Mouse (Mus musculus) MEL (cell line): ENCODE data around the gene Frk. TPM values are rescaled to one million over a fixed set of nuclear protein-coding genes. Genes with fewer than 3 reads are reported as not detected.

Experiments
- DNase-seq: peaks from one replicate; pipeline ENCODE4 v3.0.0; 2011; ENCODE audit warnings: low read depth, low spot score
- H3K27ac ChIP-seq: 2 replicates; pipeline ENCODE4 v1.5.1; 2012; ENCODE audit warnings: low read depth, mild to moderate bottlenecking, control low read depth, low read length, moderate library complexity; ENCODE audit not compliant: control insufficient read depth
- H3K27me3 ChIP-seq, 2 experiments: fragments of 150-350 bp in 1 of 2; sonication (generic) in 1 of 2; 2 replicates each; pipeline ENCODE4 v1.6.1; 2012; ENCODE audit warnings: low read length in 2 of 2, mild to moderate bottlenecking in 2 of 2, improper control_type of control experiment in 1 of 2, moderate library complexity in 1 of 2; ENCODE audit not compliant: insufficient read depth in 2 of 2, control insufficient read depth in 1 of 2
- H3K36me3 ChIP-seq, 2 experiments: 2 replicates each; pipeline ENCODE4 v1.6.1; 2012 to 2014; ENCODE audit warnings: low read length in 2 of 2, improper control_type of control experiment in 1 of 2, inconsistent platforms in 1 of 2, mild to moderate bottlenecking in 1 of 2; ENCODE audit not compliant: insufficient read depth in 2 of 2, control insufficient read depth in 1 of 2
- H3K4me1 ChIP-seq, 2 experiments: fragments of 150-350 bp in 1 of 2; sonication (generic) in 1 of 2; 2 replicates each; pipeline ENCODE4 v1.6.1; 2012; ENCODE audit warnings: low read length in 2 of 2, improper control_type of control experiment in 1 of 2, mild to moderate bottlenecking in 1 of 2; ENCODE audit not compliant: insufficient read depth in 2 of 2, control insufficient read depth in 1 of 2
- H3K4me3 ChIP-seq, 2 experiments: fragments of 150-350 bp in 1 of 2; sonication (generic) in 1 of 2; 2 replicates each; pipeline ENCODE4 v1.5.1; 2012; ENCODE audit warnings: low read depth in 2 of 2, low read length in 2 of 2, mild to moderate bottlenecking in 2 of 2, moderate library complexity in 2 of 2, control low read depth in 1 of 2, improper control_type of control experiment in 1 of 2; ENCODE audit not compliant: control insufficient read depth in 1 of 2, insufficient read depth in 1 of 2
- H3K79me2 ChIP-seq: 2 replicates; pipeline ENCODE4 v1.6.1; 2012; ENCODE audit warnings: mild to moderate bottlenecking, low read length, moderate library complexity; ENCODE audit not compliant: control insufficient read depth, poor library complexity, insufficient read depth
- H3K9ac ChIP-seq: 2 replicates; pipeline ENCODE4 v1.6.1; 2012; ENCODE audit warnings: low read depth, mild to moderate bottlenecking, control low read depth, low read length, moderate library complexity; ENCODE audit not compliant: control insufficient read depth, poor library complexity, severe bottlenecking
- H3K9me3 ChIP-seq: fragments of 150-350 bp; sonication (generic); replicated peaks from 2 replicates; pipeline ENCODE4 v1.6.1; 2012; ENCODE audit warnings: mild to moderate bottlenecking, low read length, improper control_type of control experiment, moderate library complexity; ENCODE audit not compliant: insufficient read depth
- CTCF ChIP-seq, 3 experiments: IDR thresholded peaks in 2 of 3; conservative IDR thresholded peaks in 1 of 3; 2 replicates each; pipeline ENCODE4 v1.5.1; 2011 to 2012; ENCODE audit warnings: low read length in 3 of 3, low read depth in 2 of 3, mild to moderate bottlenecking in 2 of 3, improper control_type of control experiment in 1 of 3, inconsistent platforms in 1 of 3, mixed read lengths in 1 of 3, moderate library complexity in 1 of 3; ENCODE audit not compliant: control insufficient read depth in 1 of 3, insufficient read depth in 1 of 3, poor library complexity in 1 of 3, severe bottlenecking in 1 of 3
- MYB ChIP-seq: IDR thresholded peaks from 2 replicates; pipeline ENCODE4 v1.6.1; 2011; ENCODE audit warnings: mild to moderate bottlenecking, low read depth, low read length, improper control_type of control experiment
- POLR2AphosphoS2 ChIP-seq: IDR thresholded peaks from 2 replicates; pipeline ENCODE4 v1.6.1; 2011; ENCODE audit warnings: low read length, improper control_type of control experiment
- POLR2AphosphoS5 ChIP-seq: IDR thresholded peaks from 2 replicates; pipeline ENCODE4 v1.6.1; 2012; ENCODE audit warnings: low read depth, borderline replicate concordance, mild to moderate bottlenecking, inconsistent platforms, low read length, moderate library complexity, mixed read lengths
- RAD21 ChIP-seq: IDR thresholded peaks from 2 replicates; pipeline ENCODE4 v1.6.1; 2011; ENCODE audit warnings: mild to moderate bottlenecking, low read depth, low read length, improper control_type of control experiment
- SMC3 ChIP-seq: IDR thresholded peaks from 2 replicates; pipeline ENCODE4 v1.6.1; 2011; ENCODE audit warnings: low read depth, low read length, improper control_type of control experiment
- ZC3H11A ChIP-seq: IDR thresholded peaks from 2 replicates; pipeline ENCODE4 v1.6.1; 2012; ENCODE audit warnings: low read depth, mild to moderate bottlenecking, inconsistent platforms, low read length, improper control_type of control experiment
- ZNF384 ChIP-seq: IDR thresholded peaks from 2 replicates; pipeline ENCODE4 v1.6.1; 2012; ENCODE audit warnings: low read depth, mild to moderate bottlenecking, inconsistent platforms, low read length, improper control_type of control experiment
- polyA plus RNA-seq, 2 experiments: library from polyadenylated mRNA; stranded (reverse) in 1 of 2; unstranded in 1 of 2; fragments of >175 nt in 1 of 2; fragments of >200 nt in 1 of 2; gene quantifications; 2 replicates each; pipeline versions ENCODE4 v1.2.1 to v1.2.4; 2012; ENCODE audit warnings: low replicate concordance in 2 of 2, low read depth in 1 of 2; ENCODE audit not compliant: insufficient read length in 2 of 2, insufficient read depth in 1 of 2, missing spikeins in 1 of 2
- total RNA-seq: library from RNA; depleted of rRNA; stranded (reverse); fragments of 300-350 nt; gene quantifications from 2 replicates; pipeline ENCODE4 v1.2.3, GENCODE M21; 2012; rRNA removed

The Frk gene
- total and polyA plus RNA-seq, 3 experiments, result not detected

- peak; percentile 32 for DNase-seq
- Histone ChIP-seq H3K9me3 (no peaks in the 10 kb centered on the region), H3K4me1 (no peaks in the 10 kb centered on the region), H3K79me2 (no peaks in the 10 kb centered on the region), H3K27ac (no peak overlapping the region), H3K36me3 (no peaks in the 10 kb centered on the region), H3K9ac (no peak overlapping the region), H3K27me3 (no peaks in the 10 kb centered on the region), H3K4me3 (no peak overlapping the region)
- TF ChIP-seq CTCF (IDR thresholded peaks at IDR 0.05 in 2 of 3, conservative IDR thresholded peaks at IDR 0.05 in 1 of 3; ENCODE audit: control insufficient read depth in 1 of 3, insufficient read depth in 1 of 3, low read depth in 2 of 3, low read length in 3 of 3, poor library complexity in 1 of 3, severe bottlenecking in 1 of 3) (peak; percentile 9 to 44 (median 24); a peak in 3 of 6 replicates), POLR2AphosphoS2 (no peak), MYB (no peak), ZNF384 (no peak), SMC3 (peak; percentile 62), POLR2AphosphoS5 (no peak), ZC3H11A (peak; percentile 39; the same call in 1 of the 2 replicates), RAD21 (peak; percentile 63)
Observed at GRCm38 (mm10) chr10:34638245-34638644, 155.0 kb downstream of the Frk start.

Other genes starting within 250 kb of the Frk start
- gene Tspyl1, start 201.2 kb upstream of the Frk start, total RNA-seq, result 10.4 and 10.8 TPM in 2 replicates
- gene Tspyl1, start 201.2 kb upstream of the Frk start, polyA plus RNA-seq, result 10 to 100 TPM in 1 of 2 experiments, not detected in 1; 16.3 TPM
- 0.04 and 0.07 TPM in 2 replicates for gene Tspyl4, start 186.0 kb upstream of the Frk start, total RNA-seq
- under 1 TPM in 1 of 2 experiments, not detected in 1; 0.08 TPM for gene Tspyl4, start 186.0 kb upstream of the Frk start, polyA plus RNA-seq
- gene Col10a1, start 93.4 kb upstream of the Frk start, total RNA-seq, result 0.03 TPM in 1 of 2 replicates, not detected in the other
- gene Col10a1, start 93.4 kb upstream of the Frk start, polyA plus RNA-seq, result under 1 TPM in 1 of 2 experiments, not detected in 1; 0.07 TPM
- 8.9 and 9.2 TPM in 2 replicates for gene Nt5dc1, start 64.8 kb upstream of the Frk start, total RNA-seq
- gene Nt5dc1, start 64.8 kb upstream of the Frk start, polyA plus RNA-seq, result 10 to 100 TPM in 1 of 2 experiments, not detected in 1; 11.5 TPM